Mouse (Mus musculus) heart, adult 2 months (tissue): ENCODE results near the gene Tomm20l.

Experiments used
- CTCF ChIP-seq: fragments of 200-600 bp; IDR thresholded peaks from 2 replicates; pipeline ENCODE4 v1.8.1; 2022; ENCODE audit warnings: antibody characterized with exemption, mild to moderate bottlenecking, moderate library complexity
- POLR2A ChIP-seq: fragments of 200-500 bp; IDR thresholded peaks from 2 replicates; pipeline ENCODE4 v1.6.1; 2011; ENCODE audit warnings: mild to moderate bottlenecking, low read depth, low read length, control low read depth; ENCODE audit not compliant: insufficient read depth

- no peak for TF ChIP-seq CTCF
- no peak for TF ChIP-seq POLR2A
Measured at GRCm38 (mm10) chr12:71113675-71114288, 2.6 kb downstream of the Tomm20l start.
